Mouse (Mus musculus): ENCODE measurements around the gene Zfand2a.

- TF ChIP-seq CTCF (IDR thresholded peaks at IDR 0.05) (no peak), EP300 (IDR thresholded peaks at IDR 0.05) (no peak)
Measured at GRCm38 (mm10) chr5:139493690-139494089, 9.3 kb upstream of the Zfand2a start.

All from lung, postnatal 0 days (tissue).